ENCODE assay signal across 20 mouse cellular contexts in genomic region chr9:42785173-42785830, GRCm38 (mm10).
DNase-seq lines count a peak whose midpoint lies in the region; ATAC-seq lines count a peak whose summit lies in the region.
"Had no signal": no experiment of that assay in that cellular context is flagged by ENCODE, and none has a peak within 500 bp of the region (broad histone marks: within the 10 kb centered on the region; RNA-seq: fewer than 3 reads in every experiment).

No protein-coding gene starts in this region.

- H3K9ac ChIP-seq in kidney, embryonic 14.5 days (ENCODE audit: low read depth, low read length): no peak overlapping the region
- H3K9ac ChIP-seq in neural tube, embryonic 13.5 days: no peak overlapping the region
- H3K9ac ChIP-seq in hindbrain, embryonic 13.5 days: no peak overlapping the region
- 0 out of 2 replicates have a peak overlapping the region, but pooled peaks have one; percentile 6 for H3K9ac ChIP-seq in neural tube, embryonic 15.5 days (replicated peaks)
- no peak overlapping the region for H3K9ac ChIP-seq in heart, embryonic 12.5 days
- H3K9ac ChIP-seq: embryonic facial prominence, embryonic 12.5 days; forebrain, embryonic 12.5 days; heart, embryonic 15.5 days had no signal

- ATAC-seq in kidney, embryonic 14.5 days (ENCODE audit: low FRiP score, low TSS enrichment): peak; percentile 64; the same call in 1 of the 2 replicates
- ATAC-seq in neural tube, embryonic 13.5 days (ENCODE audit: low read depth): peak; percentile 33; the same call in 1 of the 2 replicates
- peak; percentile 67 for ATAC-seq in hindbrain, embryonic 13.5 days (ENCODE audit: low FRiP score)
- no peak for ATAC-seq in neural tube, embryonic 15.5 days (ENCODE audit: low FRiP score)
- ATAC-seq in heart, embryonic 12.5 days (ENCODE audit: insufficient number of reproducible peaks, low FRiP score): no peak

- WGBS in kidney, embryonic 14.5 days: 45% methylated on average over 10 of the region's 10 CpGs
- 60% methylated on average over 10 of the region's 10 CpGs for WGBS in neural tube, embryonic 13.5 days
- WGBS in hindbrain, embryonic 13.5 days: 50% methylated on average over 10 of the region's 10 CpGs
- WGBS in neural tube, embryonic 15.5 days: 57% methylated on average over 10 of the region's 10 CpGs
- WGBS in heart, embryonic 12.5 days: 49% methylated on average over 10 of the region's 10 CpGs

- H3K27ac ChIP-seq in kidney, embryonic 14.5 days (ENCODE audit: low read depth, low read length): no peak overlapping the region
- peak overlapping the region; percentile 54; the same call in 1 of the 2 replicates for H3K27ac ChIP-seq in neural tube, embryonic 13.5 days (replicated peaks)
- peak overlapping the region; percentile 64 for H3K27ac ChIP-seq in hindbrain, embryonic 13.5 days
- no peak overlapping the region for H3K27ac ChIP-seq in neural tube, embryonic 15.5 days (replicated peaks)
- H3K27ac ChIP-seq in heart, embryonic 12.5 days (ENCODE audit: poor library complexity, severe bottlenecking): no peak overlapping the region
- H3K27ac ChIP-seq: embryonic facial prominence, embryonic 12.5 days; forebrain, embryonic 12.5 days; heart, embryonic 10.5 days; heart, embryonic 15.5 days had no signal

- H3K4me2 ChIP-seq in kidney, embryonic 14.5 days (replicated peaks; ENCODE audit: low read depth, low read length): no peak overlapping the region
- no peak overlapping the region for H3K4me2 ChIP-seq in neural tube, embryonic 13.5 days
- no peak overlapping the region for H3K4me2 ChIP-seq in hindbrain, embryonic 13.5 days
- H3K4me2 ChIP-seq in neural tube, embryonic 15.5 days: no peak overlapping the region
- no peak overlapping the region for H3K4me2 ChIP-seq in heart, embryonic 12.5 days
- H3K4me2 ChIP-seq: embryonic facial prominence, embryonic 12.5 days; forebrain, embryonic 12.5 days; heart, embryonic 15.5 days had no signal

- H3K4me3 ChIP-seq in kidney, embryonic 14.5 days (ENCODE audit: low read length): no peak overlapping the region
- no peak overlapping the region for H3K4me3 ChIP-seq in neural tube, embryonic 13.5 days
- H3K4me3 ChIP-seq in hindbrain, embryonic 13.5 days: no peak overlapping the region
- H3K4me3 ChIP-seq in neural tube, embryonic 15.5 days (replicated peaks): no peak overlapping the region
- H3K4me3 ChIP-seq in heart, embryonic 12.5 days: no peak overlapping the region
- H3K4me3 ChIP-seq: embryonic facial prominence, embryonic 12.5 days; forebrain, embryonic 12.5 days; heart, embryonic 10.5 days; heart, embryonic 15.5 days had no signal

- H3K4me1 ChIP-seq in kidney, embryonic 14.5 days (ENCODE audit: control insufficient read depth, insufficient read depth, low read length): peaks cover 7% of the 10 kb centered on the region; the same call in 1 of the 2 replicates
- peaks cover 19% of the 10 kb centered on the region for H3K4me1 ChIP-seq in neural tube, embryonic 13.5 days (replicated peaks)
- peaks cover 25% of the 10 kb centered on the region for H3K4me1 ChIP-seq in hindbrain, embryonic 13.5 days (replicated peaks)
- peaks cover 16% of the 10 kb centered on the region for H3K4me1 ChIP-seq in neural tube, embryonic 15.5 days
- H3K4me1 ChIP-seq in heart, embryonic 12.5 days (replicated peaks): no peaks in the 10 kb centered on the region
- H3K4me1 ChIP-seq: embryonic facial prominence, embryonic 12.5 days; forebrain, embryonic 12.5 days; heart, embryonic 15.5 days had no signal

- no peaks in the 10 kb centered on the region for H3K27me3 ChIP-seq in kidney, embryonic 14.5 days (ENCODE audit: control insufficient read depth, insufficient read depth, low read length)
- H3K27me3 ChIP-seq in neural tube, embryonic 13.5 days: no peaks in the 10 kb centered on the region
- H3K27me3 ChIP-seq in hindbrain, embryonic 13.5 days: 0 out of 2 replicates have a peak, but pooled peaks cover 5% of the 10 kb centered on the region
- H3K27me3 ChIP-seq in neural tube, embryonic 15.5 days (replicated peaks): no peaks in the 10 kb centered on the region
- H3K27me3 ChIP-seq in heart, embryonic 12.5 days (replicated peaks): peaks cover 31% of the 10 kb centered on the region
- H3K27me3 ChIP-seq: embryonic facial prominence, embryonic 12.5 days had no signal

- no peaks in the 10 kb centered on the region for H3K36me3 ChIP-seq in kidney, embryonic 14.5 days (ENCODE audit: control insufficient read depth, insufficient read depth, low read length)
- H3K36me3 ChIP-seq in neural tube, embryonic 13.5 days: no peaks in the 10 kb centered on the region
- H3K36me3 ChIP-seq in hindbrain, embryonic 13.5 days: no peaks in the 10 kb centered on the region
- H3K36me3 ChIP-seq in neural tube, embryonic 15.5 days: no peaks in the 10 kb centered on the region
- H3K36me3 ChIP-seq in heart, embryonic 12.5 days: no peaks in the 10 kb centered on the region
- H3K36me3 ChIP-seq: embryonic facial prominence, embryonic 12.5 days; forebrain, embryonic 12.5 days; heart, embryonic 10.5 days; heart, embryonic 15.5 days had no signal

- H3K9me3 ChIP-seq in kidney, embryonic 14.5 days (ENCODE audit: control insufficient read depth, low read length): no peaks in the 10 kb centered on the region
- H3K9me3 ChIP-seq in neural tube, embryonic 13.5 days: no peaks in the 10 kb centered on the region
- no peaks in the 10 kb centered on the region for H3K9me3 ChIP-seq in hindbrain, embryonic 13.5 days
- no peaks in the 10 kb centered on the region for H3K9me3 ChIP-seq in neural tube, embryonic 15.5 days (replicated peaks)
- no peaks in the 10 kb centered on the region for H3K9me3 ChIP-seq in heart, embryonic 12.5 days (replicated peaks)
- H3K9me3 ChIP-seq: embryonic facial prominence, embryonic 12.5 days; forebrain, embryonic 12.5 days; heart, embryonic 10.5 days; heart, embryonic 15.5 days had no signal

- intact Hi-C loops in left cerebral cortex, postnatal 4 days (cut with DNase I): loop anchor here (5.0 kb wide), 1 partner anchor 157 kb away; the partner anchor contains the start of gene Grik4

- no peak for DNase-seq in kidney, adult 9 months
- no peak for DNase-seq in neural tube, embryonic 10.5 days (ENCODE audit: extremely low spot score, low spot score)
- no peak for DNase-seq in left cerebral cortex, postnatal 4 days
- DNase-seq: adrenal gland, adult 8-10 months; adrenal gland, postnatal 36 days; cerebellum, adult 11 months; cerebellum, adult 8-10 months; cerebellum, postnatal 14 days; gastrocnemius, postnatal 10 days; heart, adult 18-20 months; heart, postnatal 14 days had no signal

Comparison
In these comparisons a context has a peak if more than half of its experiments do, and no peak if none do; other contexts are left out.
1. ATAC-seq: peak in kidney, embryonic 14.5 days (single experiment), neural tube, embryonic 13.5 days (single experiment) and hindbrain, embryonic 13.5 days (single experiment); none in neural tube, embryonic 15.5 days (single experiment) and heart, embryonic 12.5 days (single experiment).
2. H3K27ac ChIP-seq: peak in neural tube, embryonic 13.5 days (single experiment) and hindbrain, embryonic 13.5 days (single experiment); none in kidney, embryonic 14.5 days (single experiment), neural tube, embryonic 15.5 days (single experiment) and heart, embryonic 12.5 days (single experiment).